Mouse (Mus musculus) liver, embryonic 14.5 days (tissue): ENCODE data around the gene Mfrp. TPM values are rescaled to one million over a fixed set of nuclear protein-coding genes. Genes with fewer than 3 reads are reported as not detected.

Source experiments
- ATAC-seq: fragments of 200-750 bp; cut with Nextera tagmentation; 2 replicates; pipeline ENCODE4 v1.8.0; 2017; ENCODE audit warnings: moderate number of reproducible peaks, mild to moderate bottlenecking, moderate library complexity; ENCODE audit not compliant: insufficient read depth
- DNase-seq, 3 experiments: peaks; one replicate each; pipeline ENCODE4 v3.0.0-alpha.2; 2012 to 2013; ENCODE audit warnings: low read depth in 3 of 3, low spot score in 3 of 3
- H3K27ac ChIP-seq: fragments of 300-500 bp; sonication (generic); 2 replicates; pipeline ENCODE4 v1.5.1; 2014; ENCODE audit warnings: moderate library complexity, mild to moderate bottlenecking, control low read depth, inconsistent platforms
- H3K27me3 ChIP-seq: fragments of 300-500 bp; sonication (generic); 2 replicates; pipeline ENCODE4 v1.6.1; 2014; ENCODE audit warnings: mild to moderate bottlenecking, low read length, moderate library complexity; ENCODE audit not compliant: control insufficient read depth, insufficient read depth
- H3K36me3 ChIP-seq: fragments of 300-500 bp; sonication (generic); replicated peaks from 2 replicates; pipeline ENCODE4 v1.6.1; 2014; ENCODE audit warnings: low read depth; ENCODE audit not compliant: control insufficient read depth, insufficient read depth
- H3K4me1 ChIP-seq, 2 experiments: fragments of 200-500 bp in 1 of 2; fragments of 300-500 bp in 1 of 2; sonication (generic) in 1 of 2; replicated peaks; 2 replicates each; pipeline ENCODE4 v1.6.1; 2012 to 2014; ENCODE audit warnings: antibody characterized with exemption in 1 of 2, inconsistent platforms in 1 of 2, low read length in 1 of 2; ENCODE audit not compliant: control insufficient read depth in 2 of 2, insufficient read depth in 2 of 2
- H3K4me2 ChIP-seq: fragments of 300-500 bp; sonication (generic); 2 replicates; pipeline ENCODE4 v1.6.1; 2014; ENCODE audit warnings: low read depth, mild to moderate bottlenecking, control low read depth, moderate library complexity
- H3K4me3 ChIP-seq, 2 experiments: fragments of 200-500 bp in 1 of 2; fragments of 300-500 bp in 1 of 2; sonication (generic) in 1 of 2; 2 replicates each; pipeline ENCODE4 v1.5.1; 2012 to 2014; ENCODE audit warnings: low read depth in 2 of 2, low read length in 2 of 2, mild to moderate bottlenecking in 2 of 2, control low read depth in 1 of 2, inconsistent platforms in 1 of 2, moderate library complexity in 1 of 2; ENCODE audit not compliant: insufficient read depth in 1 of 2
- H3K9ac ChIP-seq: fragments of 300-500 bp; sonication (generic); replicated peaks from 2 replicates; pipeline ENCODE4 v1.6.1; 2014; ENCODE audit warnings: mild to moderate bottlenecking, control low read depth, moderate library complexity
- H3K9me3 ChIP-seq: fragments of 300-500 bp; sonication (generic); 2 replicates; pipeline ENCODE4 v1.6.1; 2016; ENCODE audit warnings: low read length, mixed read lengths; ENCODE audit not compliant: control insufficient read depth
- CTCF ChIP-seq: IDR thresholded peaks from 2 replicates; pipeline ENCODE4 v1.5.1; 2016; ENCODE audit warnings: antibody characterized with exemption, low read depth, control low read depth
- EP300 ChIP-seq: IDR thresholded peaks from 2 replicates; pipeline ENCODE4 v1.6.1; 2016; ENCODE audit warnings: antibody characterized with exemption, low read depth
- WGBS: fragments of 180-500 bp; shearing (Covaris S2); extraction: QIAGEN DNeasy Blood & Tissue Kit; methylation state at CpG from one replicate; pipeline ENCODE4 v1.1.7; 2014; ENCODE audit not compliant: insufficient replicate concordance; 5-methylcytosine and 5-hydroxymethylcytosine counted together
- polyA plus RNA-seq, 2 experiments: library from polyadenylated mRNA; depleted of rRNA in 1 of 2; stranded (reverse) in 1 of 2; unstranded in 1 of 2; fragments of >200 nt; fragmentation: Nextera tagmentation in 1 of 2; extraction: Ambion mirVana in 1 of 2; gene quantifications; 2 replicates each; pipeline versions ENCODE4 v1.2.1 to v1.2.3; 2012 to 2014

The Mfrp gene
- polyA plus RNA-seq, 2 experiments = not detected

GRCm38 (mm10) chr9:44137846-44138245 lies 36.3 kb downstream of the Mfrp start:
- TF ChIP-seq CTCF = no peak
- TF ChIP-seq EP300 = no peak
- Histone ChIP-seq H3K9me3 (no peaks in the 10 kb centered on the region), H3K9ac (no peak overlapping the region), H3K4me1 (no peaks in the 10 kb centered on the region), H3K4me2 (no peak overlapping the region), H3K27ac (no peak overlapping the region), H3K4me3 (no peak overlapping the region), H3K27me3 (peaks cover 41% of the 10 kb centered on the region), H3K36me3 (no peaks in the 10 kb centered on the region)
- DNase-seq (no peak), ATAC-seq (no peak)
- 19% methylated on average over 4 of the region's 4 CpGs for WGBS

DNA sequence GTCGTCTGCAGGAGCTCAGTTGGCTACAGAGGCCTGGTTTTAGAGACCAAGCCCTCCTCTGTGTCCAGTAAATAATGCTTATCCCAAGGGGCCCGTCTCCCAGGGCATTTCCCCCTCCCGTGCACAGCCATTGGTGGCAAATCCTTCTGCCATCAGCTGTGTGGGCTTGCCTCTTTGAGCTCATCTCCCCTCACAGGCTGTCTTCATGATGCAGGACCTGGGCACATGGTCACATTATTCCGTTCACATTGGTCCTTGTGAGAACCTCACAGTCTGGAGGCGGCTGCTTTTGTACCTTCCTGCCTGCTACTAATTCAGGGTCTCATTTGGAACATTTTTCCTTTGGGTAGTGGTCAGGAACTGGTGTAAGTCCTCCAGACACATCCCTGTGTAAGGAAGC lies 40.4 kb downstream of the Mfrp start:
- TF ChIP-seq CTCF (no peak), EP300 (no peak)
- Histone ChIP-seq H3K27ac (no peak overlapping the region), H3K36me3 (no peaks in the 10 kb centered on the region), H3K9ac (no peak overlapping the region), H3K4me2 (no peak overlapping the region), H3K4me3 (no peak overlapping the region), H3K27me3 (peaks cover 2% of the 10 kb centered on the region), H3K9me3 (no peaks in the 10 kb centered on the region), H3K4me1 (no peaks in the 10 kb centered on the region)
- DNase-seq (no peak), ATAC-seq (no peak)
- 70% methylated on average over 5 of the region's 5 CpGs for WGBS

GRCm38 (mm10) chr9:44143421-44143820 lies 41.9 kb downstream of the Mfrp start:
- H3K9ac ChIP-seq = no peak overlapping the region
- 81% methylated on average over 5 of the region's 5 CpGs for WGBS
- ATAC-seq = no peak
- H3K27me3 ChIP-seq = no peaks in the 10 kb centered on the region
- H3K4me3 ChIP-seq = no peak overlapping the region
- no peak for DNase-seq
- H3K4me1 ChIP-seq = no peaks in the 10 kb centered on the region
- H3K9me3 ChIP-seq = no peaks in the 10 kb centered on the region
- no peaks in the 10 kb centered on the region; the same call in 1 of the 2 replicates for H3K36me3 ChIP-seq
- H3K4me2 ChIP-seq = no peak overlapping the region
- TF ChIP-seq CTCF (no peak), EP300 (no peak)
- no peak overlapping the region for H3K27ac ChIP-seq

- no peak overlapping the region for H3K4me3 ChIP-seq
- no peak overlapping the region for H3K27ac ChIP-seq
- H3K9me3 ChIP-seq = no peaks in the 10 kb centered on the region
- no peak overlapping the region for H3K4me2 ChIP-seq
- no peaks in the 10 kb centered on the region; the same call in none of the 2 replicates for H3K36me3 ChIP-seq
- TF ChIP-seq CTCF (peak; percentile 11; the same call in 1 of the 2 replicates), EP300 (no peak)
- no peak overlapping the region for H3K9ac ChIP-seq
- DNase-seq = no peak
- H3K27me3 ChIP-seq = no peaks in the 10 kb centered on the region
- H3K4me1 ChIP-seq = no peaks in the 10 kb centered on the region
- ATAC-seq = no peak
- WGBS = 53% methylated on average over 7 of the region's 8 CpGs
These were observed 42.6 kb downstream of the Mfrp start for GRCm38 (mm10) chr9:44144023-44144717.

- H3K9me3 ChIP-seq = no peaks in the 10 kb centered on the region
- H3K4me3 ChIP-seq = no peak overlapping the region
- TF ChIP-seq CTCF (no peak), EP300 (no peak)
- H3K27me3 ChIP-seq = no peaks in the 10 kb centered on the region
- H3K9ac ChIP-seq = no peak overlapping the region
- DNase-seq (no peak), ATAC-seq (no peak)
- H3K4me2 ChIP-seq = no peak overlapping the region
- H3K27ac ChIP-seq = no peak overlapping the region
- H3K36me3 ChIP-seq = peaks cover 2% of the 10 kb centered on the region
- H3K4me1 ChIP-seq = no peaks in the 10 kb centered on the region
These were observed 43.2 kb downstream of the Mfrp start for GRCm38 (mm10) chr9:44144718-44145060.
